Mouse (Mus musculus) embryonic facial prominence, embryonic 12.5 days (tissue): Measurements from ENCODE around the gene Zfp787. TPM values are rescaled to one million over a fixed set of nuclear protein-coding genes. Genes with fewer than 3 reads are reported as not detected.

Source experiments
- polyA plus RNA-seq: library from polyadenylated mRNA; unstranded; fragments of >200 nt; fragmentation: Nextera tagmentation; extraction: Ambion mirVana; gene quantifications from 2 replicates; pipeline ENCODE4 v1.2.1, GENCODE M21; 2016

Zfp787 gene
- polyA plus RNA-seq, 1 experiment from 2014 or later = 31.9 TPM

Other genes with a start within 250 kb of the Zfp787 start
- gene Vmn1r65, start 145.0 kb downstream of the Zfp787 start, polyA plus RNA-seq = not detected in 2 replicates
- gene Nlrp4c, start 110.8 kb downstream of the Zfp787 start, polyA plus RNA-seq = not detected in 2 replicates
- gene Zfp444, start 16.2 kb upstream of the Zfp787 start, polyA plus RNA-seq = 80.2 and 80.4 TPM in 2 replicates
- not detected in 2 replicates for gene Galp, start 41.1 kb upstream of the Zfp787 start, polyA plus RNA-seq
- not detected in 2 replicates for gene Zscan5b, start 66.3 kb upstream of the Zfp787 start, polyA plus RNA-seq
- not detected in 2 replicates for gene Epp13, start 96.7 kb upstream of the Zfp787 start, polyA plus RNA-seq
- gene Zfp667, start 130.6 kb upstream of the Zfp787 start, polyA plus RNA-seq = 6.4 and 8.4 TPM in 2 replicates
- gene Zfp583, start 175.3 kb upstream of the Zfp787 start, polyA plus RNA-seq = 8.6 and 9.4 TPM in 2 replicates
- gene Gm3854, start 187.8 kb upstream of the Zfp787 start, polyA plus RNA-seq = 3.1 and 3.2 TPM in 2 replicates
- gene Zfp78, start 207.3 kb upstream of the Zfp787 start, polyA plus RNA-seq = 2.7 and 2.8 TPM in 2 replicates
- 12.6 and 13.1 TPM in 2 replicates for gene Zfp28, start 227.3 kb upstream of the Zfp787 start, polyA plus RNA-seq
- gene Smim17, start 242.7 kb upstream of the Zfp787 start, polyA plus RNA-seq = 0.20 TPM in 1 of 2 replicates, not detected in the other